Mouse (Mus musculus) CD4-positive, CD25-positive, alpha-beta regulatory T cell (primary cell): ENCODE data around the gene Drd2. TPM values are rescaled to one million over a fixed set of nuclear protein-coding genes. Genes with fewer than 3 reads are reported as not detected.

Source experiments
- polyA plus RNA-seq: library from polyadenylated mRNA; unstranded; fragments of 100-300 nt; shearing (Covaris generic); gene quantifications from one replicate; pipeline ENCODE4 v1.2.1, GENCODE M21; 2017

Drd2 gene
- polyA plus RNA-seq = not detected

DNA sequence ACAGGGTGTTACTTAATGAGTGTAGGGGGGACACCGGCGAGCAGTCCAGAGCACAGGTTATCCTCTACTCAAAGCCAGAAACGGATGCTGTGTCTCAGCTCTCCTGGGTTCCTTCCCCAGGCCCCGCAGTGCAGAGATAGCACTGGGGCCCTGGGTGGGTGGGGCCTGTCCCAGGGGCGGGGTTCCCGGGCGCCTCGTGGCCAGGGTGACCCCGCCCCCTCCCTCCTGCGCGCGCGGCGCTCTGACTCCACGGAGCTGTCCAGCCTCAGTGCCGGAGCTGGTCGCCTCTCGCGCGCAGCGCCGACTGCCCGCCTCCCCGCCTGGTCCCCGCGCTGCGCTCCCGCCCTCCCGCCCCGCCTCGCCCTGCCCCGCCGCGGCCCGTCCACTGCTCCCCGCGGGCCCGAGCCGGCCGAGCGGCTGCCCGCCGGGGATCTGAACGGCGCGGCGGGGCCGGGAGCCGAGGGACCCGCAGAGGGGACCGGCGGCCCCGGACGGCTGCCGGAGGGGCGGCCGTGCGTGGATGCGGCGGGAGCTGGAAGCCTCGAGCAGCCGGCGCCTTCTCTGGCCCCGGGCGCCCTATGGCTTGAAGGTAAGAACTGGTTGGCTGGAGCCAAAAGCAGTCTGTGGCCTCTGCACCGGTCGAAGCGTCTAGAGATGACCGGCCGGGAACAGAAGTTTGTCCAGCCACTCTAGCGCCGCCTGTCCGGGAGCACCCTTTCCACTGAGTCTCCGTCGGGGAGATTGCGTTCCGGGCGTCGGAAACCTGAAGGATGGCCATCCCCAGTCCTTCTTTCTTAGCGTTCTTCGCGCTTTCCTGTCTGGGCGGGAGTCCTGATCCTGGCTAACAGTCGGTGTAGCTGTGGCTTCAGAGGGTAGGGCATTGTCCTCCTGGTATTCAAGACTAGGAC is at the start of gene Drd2:
Gene Drd2 (plus strand): TSS at position 492 of the 908 bp plus-strand sequence.

DNA sequence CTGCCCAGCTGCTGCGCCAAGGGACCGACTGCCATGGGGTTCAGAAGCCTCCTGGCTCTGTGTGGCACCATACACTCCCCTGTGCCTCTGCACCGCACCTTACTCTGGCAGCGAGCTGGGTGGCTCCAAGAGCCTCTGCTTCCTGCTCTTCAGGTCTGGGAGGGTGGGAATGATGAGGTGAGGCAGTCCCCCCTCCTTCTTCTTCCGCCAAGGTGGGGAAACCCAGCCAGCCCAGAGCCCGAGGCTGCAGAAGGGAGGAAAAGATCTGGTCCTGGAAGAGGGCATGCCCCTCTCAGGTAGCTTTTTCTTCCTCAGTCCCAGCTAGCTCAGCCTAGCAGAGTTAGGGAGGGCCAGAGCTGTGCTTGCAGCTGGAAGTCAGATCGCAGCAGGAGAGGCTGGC is 86.5 kb downstream of the Drd2 start, which contains the start of gene Ankk1:
Gene Ankk1 (minus strand): TSS at position 101 of the 400 bp plus-strand sequence.

Other genes starting within 250 kb of the Drd2 start
- not detected for gene Gm4894, start 90.1 kb upstream of the Drd2 start, polyA plus RNA-seq
- not detected for gene Ankk1, start 86.4 kb downstream of the Drd2 start, polyA plus RNA-seq
- not detected for gene Ttc12, start 145.6 kb downstream of the Drd2 start, polyA plus RNA-seq